In genomic region chr2:118116754-118117290, GRCm38 (mm10) we compare ENCODE assay signal across 13 mouse cellular contexts.
"Had no signal": no experiment of that assay in that cellular context is flagged by ENCODE, and none has a peak within 500 bp of the region (broad histone marks: within the 10 kb centered on the region; RNA-seq: fewer than 3 reads in every experiment).

No protein-coding gene starts in this region.

- H3K4me3 ChIP-seq: layer of hippocampus, adult 2 months; limb, embryonic 15.5 days; liver, embryonic 12.5 days; midbrain, embryonic 13.5 days; neural tube, embryonic 15.5 days had no signal

- H3K27me3 ChIP-seq: limb, embryonic 15.5 days had no signal

- H3K4me2 ChIP-seq: liver, embryonic 12.5 days; midbrain, embryonic 13.5 days; neural tube, embryonic 15.5 days had no signal

- ATAC-seq: liver, embryonic 12.5 days; lung, postnatal 0 days; midbrain, embryonic 13.5 days had no signal

- H3K9ac ChIP-seq: limb, embryonic 15.5 days; liver, embryonic 12.5 days; midbrain, embryonic 13.5 days; neural tube, embryonic 15.5 days had no signal

- DNase-seq: kidney, adult 18-20 months; kidney, postnatal 10 days; kidney, postnatal 4 days; right cerebral cortex, adult 18-20 months; right cerebral cortex, postnatal 25 days; thymus, postnatal 4 days had no signal

- H3K9me3 ChIP-seq: limb, embryonic 15.5 days; liver, embryonic 12.5 days; midbrain, embryonic 13.5 days; neural tube, embryonic 15.5 days had no signal

- H3K27ac ChIP-seq: layer of hippocampus, adult 2 months; limb, embryonic 15.5 days; liver, embryonic 12.5 days; macrophage; midbrain, embryonic 13.5 days; neural tube, embryonic 15.5 days had no signal
